Mouse (Mus musculus) lung, postnatal 14 days (tissue): Measurements from ENCODE around the gene Ecm2.

ENCODE experiments used
- DNase-seq: peaks from one replicate; pipeline ENCODE4 v3.0.0; 2021

Gene Ecm2

DNA sequence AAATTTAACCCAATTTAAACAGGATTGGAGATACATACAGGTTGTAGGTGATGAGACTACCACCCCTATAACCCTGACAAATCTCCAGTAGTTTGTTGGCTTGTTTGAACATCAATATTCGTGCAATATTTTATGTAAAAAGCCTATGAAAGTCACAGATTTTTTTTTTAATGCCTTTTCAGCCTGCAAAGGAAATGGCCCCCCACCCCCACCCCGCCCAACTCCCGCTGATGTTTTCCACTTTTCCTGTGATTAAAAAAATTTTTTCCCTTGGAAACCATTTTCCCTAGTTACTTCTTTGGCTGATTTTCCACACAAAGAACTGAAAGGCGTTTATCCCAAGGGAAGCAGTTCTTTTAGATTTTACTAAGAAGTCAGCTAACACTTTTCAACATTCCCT, at the start of gene Ecm2:
TSS of gene Ecm2 (plus strand) at position 301 of the 400 bp plus-strand sequence.
- DNase-seq, result no peak

DNA sequence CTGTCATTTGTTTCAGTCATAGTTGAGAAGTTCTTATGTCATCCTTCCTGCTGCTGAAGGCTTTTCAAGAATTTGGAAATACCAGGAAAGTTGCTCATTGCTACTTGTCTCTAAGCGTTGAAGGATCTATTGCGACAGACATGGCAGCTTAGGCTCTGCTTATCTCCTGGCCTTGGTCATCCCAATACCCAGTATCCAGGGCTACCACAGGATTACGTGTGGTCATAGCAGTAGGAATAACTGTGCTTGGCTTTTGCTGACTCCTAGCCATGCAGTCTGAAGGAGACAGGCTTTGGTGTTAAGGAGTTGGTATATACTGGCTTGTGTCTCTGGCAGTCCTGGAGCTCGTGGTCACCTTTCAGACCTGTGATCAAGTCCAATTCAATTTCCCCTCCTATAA, 44.3 kb upstream of the Ecm2 start:
- DNase-seq, result peak; percentile 18

DNA sequence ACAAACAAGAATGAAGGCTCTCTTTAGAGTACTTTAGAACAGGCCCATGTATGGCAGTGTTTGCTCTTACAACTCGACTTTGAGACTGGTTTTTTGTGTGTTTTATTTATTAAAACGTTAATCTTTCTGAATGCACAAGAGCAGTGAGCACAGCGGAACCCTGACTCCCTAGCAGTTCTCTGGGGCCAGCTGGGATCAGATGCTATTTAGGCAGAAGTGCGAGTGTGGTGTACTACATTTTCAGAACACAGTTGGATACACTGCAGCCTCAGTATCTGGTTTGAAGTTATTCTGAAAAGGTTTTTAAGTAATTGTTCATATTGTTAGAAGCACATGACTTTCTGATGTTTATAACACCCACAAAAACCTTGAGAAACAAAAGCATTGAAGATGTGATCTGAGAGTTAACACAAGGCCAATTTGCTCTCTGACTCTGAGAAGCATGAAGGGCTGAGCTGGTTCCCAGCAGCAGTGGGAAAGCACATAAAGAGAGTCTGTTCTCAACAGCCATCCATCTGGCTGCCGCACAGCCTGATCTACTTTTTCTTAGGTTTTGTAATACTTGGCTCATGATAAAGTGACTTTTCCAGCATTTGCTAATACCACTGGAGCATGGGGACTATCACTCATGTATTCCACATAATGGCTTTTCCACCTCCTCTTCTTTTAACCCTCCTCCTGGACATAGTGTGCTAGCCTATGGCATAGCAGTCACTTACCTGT, 43.8 kb upstream of the Ecm2 start:
- DNase-seq, result peak; percentile 35

DNA sequence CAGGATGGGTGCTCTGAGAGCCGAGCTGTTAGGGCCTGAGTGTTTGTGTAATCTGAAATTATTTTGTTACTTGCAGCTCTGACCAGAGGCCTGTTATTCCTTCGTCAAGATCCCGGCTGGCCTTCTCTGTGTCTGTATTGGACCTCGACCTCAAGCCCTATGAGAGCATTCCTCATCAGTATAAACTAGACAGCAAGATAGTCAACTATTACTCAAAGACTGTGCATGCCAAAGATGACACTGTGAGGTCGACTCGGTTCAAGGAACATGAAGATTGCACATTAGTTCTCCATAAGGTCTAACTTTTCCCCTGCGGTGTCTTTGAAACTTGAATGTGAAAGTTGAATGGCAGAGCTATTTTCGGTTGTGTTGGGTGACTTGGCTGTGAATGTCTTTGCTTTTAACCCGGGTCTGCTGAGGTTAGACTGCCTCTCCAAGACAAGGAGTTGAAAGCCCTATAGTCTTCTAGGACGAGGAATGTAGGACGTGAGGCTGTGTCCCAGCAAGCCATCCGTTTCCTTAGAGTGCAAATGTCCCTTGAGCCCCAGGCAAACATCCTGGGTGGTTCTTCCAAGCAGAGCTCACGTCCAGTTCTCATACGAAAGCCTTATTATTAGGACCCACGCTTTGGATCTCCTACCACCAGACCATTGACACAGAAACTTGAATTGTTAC, 43.0 kb upstream of the Ecm2 start:
- DNase-seq, result peak; percentile 75

DNA sequence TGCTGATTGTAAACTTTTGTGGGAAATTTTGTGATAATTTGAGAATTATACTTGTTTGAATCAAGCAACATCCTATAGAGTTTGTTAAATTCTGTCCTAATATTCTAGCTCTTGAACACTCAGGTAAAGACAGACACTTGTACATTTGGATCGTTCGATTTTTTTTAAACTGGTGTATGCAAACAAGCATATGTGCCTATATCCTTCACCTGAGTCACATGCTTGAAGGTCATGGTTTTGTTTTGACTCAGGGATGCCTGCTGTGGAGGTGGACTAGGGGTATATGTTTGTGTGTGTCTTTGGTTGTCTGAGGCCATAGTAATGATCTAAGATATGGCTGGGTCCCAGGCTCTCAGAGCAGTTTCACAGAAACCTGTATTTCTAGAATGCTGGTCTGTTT, 41.7 kb upstream of the Ecm2 start:
- DNase-seq, result no peak

DNA sequence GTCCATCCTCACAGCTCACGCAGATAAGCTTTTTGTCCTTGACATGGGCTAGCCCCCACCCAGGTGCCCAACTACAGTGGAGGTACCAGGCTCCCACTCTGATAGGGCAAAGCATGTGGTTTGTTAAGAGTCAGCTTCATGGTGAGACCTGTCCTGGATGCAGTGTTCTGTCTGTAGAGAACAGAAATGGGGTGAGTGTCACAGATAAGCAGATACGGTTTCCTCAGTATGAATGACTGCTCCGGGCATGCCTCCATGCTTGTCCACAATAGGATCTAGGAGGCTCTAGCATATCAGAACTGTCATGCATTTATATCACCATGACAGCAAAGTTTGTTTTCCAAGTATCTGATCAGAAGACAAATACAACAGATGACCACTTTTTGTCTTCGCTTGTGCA, 38.7 kb upstream of the Ecm2 start:
- no peak for DNase-seq

DNA sequence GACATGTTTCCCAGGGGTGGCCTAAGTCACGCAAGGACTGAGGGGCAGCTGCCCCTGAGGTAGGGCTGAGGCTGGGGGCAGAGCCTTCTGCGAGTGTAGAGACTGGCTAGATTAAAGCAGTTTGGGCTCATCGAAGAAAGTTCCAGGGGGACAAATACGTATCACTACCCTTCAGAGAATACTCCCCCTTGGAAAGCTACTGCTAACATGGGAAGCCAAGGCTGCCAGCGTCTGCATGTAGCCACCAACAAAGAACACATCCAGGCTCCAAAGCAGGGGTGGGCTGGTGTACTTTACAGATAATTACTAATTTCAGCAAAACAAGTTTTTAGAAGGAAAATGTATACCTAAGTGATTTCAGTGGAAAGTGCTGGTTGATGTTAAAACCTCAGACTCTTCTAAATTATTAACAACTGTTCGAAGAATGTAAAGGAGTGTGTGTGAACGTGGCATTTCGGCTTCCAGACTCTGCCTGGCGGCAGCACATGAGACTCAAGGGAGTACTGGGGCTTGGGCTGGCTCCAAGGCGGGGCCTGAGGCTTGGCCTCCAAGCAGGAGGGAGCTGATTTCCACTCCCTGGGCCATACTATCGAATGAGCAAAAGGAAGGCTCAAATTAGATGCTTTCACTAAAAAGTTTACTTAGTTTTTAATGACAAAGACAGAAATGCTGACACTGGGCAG, 38.1 kb upstream of the Ecm2 start:
- peak; percentile 65 for DNase-seq

DNA sequence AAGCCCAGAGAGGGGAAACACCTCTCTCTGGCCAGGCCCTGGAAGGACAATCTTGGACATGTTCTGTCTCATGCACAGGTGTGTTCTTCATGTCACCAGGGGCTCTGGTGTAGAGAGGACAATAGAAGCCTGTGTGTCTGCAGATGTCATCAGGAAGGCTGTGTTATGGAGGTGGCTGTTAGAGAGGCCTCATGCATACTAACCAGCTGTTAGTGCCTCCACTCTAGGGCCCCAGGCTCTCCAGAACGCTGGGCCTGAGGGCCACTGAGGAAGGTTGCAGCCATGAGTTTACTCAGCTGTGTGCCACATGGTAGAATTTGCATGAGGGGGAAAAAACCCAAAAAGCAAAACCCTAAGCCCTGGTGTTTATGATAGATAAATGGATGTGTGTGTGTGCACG, 37.0 kb upstream of the Ecm2 start:
- no peak for DNase-seq

DNA sequence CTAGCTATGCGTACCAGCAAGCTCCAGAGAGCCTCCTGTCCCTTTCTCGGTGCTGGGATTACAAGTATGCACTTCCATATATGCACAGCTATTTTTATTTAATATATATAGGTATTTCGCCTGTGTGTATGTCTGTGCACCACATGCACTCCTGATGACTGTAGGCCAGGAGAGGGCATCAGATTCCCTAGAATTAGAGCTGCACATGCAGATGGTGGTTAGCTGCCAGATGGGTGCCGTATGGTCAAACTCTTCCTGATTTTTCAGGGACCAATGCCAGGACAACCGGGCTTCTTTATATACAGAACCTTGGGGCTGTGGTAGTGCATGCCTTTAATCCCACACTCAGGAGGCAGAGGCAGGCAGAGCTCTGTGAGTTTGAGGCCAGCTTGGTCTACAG, 35.6 kb upstream of the Ecm2 start:
- no peak for DNase-seq

DNA sequence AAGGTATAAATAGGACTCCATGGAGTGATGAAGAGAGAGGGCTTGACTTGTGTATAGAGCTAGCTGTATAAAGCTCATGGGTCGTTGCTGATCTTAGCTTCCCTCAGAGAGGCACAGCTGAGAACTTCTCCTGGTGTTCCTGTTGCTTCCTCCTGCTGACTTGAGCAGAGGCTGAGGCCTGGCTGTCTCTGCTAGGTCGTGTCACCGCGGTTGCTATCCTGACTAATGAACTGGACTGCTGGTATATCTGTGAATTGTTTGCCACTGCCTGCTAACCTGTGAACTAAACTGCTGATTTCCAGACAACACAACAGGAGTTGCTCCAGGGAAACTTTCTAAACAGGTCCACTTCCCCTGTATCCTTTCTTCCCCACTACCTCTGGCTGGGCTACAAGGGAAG, 34.3 kb upstream of the Ecm2 start:
- no peak for DNase-seq

DNA sequence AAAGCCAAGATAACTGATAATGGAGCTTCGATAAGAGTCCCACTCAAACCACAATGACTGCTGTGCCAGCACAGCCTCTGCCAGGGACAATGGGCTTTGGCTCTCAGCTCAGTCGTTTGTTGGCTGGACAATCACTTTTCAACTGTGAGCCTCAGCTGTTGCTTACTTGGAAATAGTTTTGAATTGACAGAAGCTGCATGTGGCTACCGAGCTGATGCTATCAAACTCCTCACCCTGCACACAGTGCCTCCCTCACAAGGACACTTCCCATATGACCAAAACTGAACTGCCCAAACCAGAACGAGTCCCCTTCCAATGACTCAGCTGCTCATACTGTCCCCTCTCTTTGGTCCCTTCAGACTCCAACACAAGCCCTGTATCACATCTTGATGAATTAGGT, 33.8 kb upstream of the Ecm2 start:
- DNase-seq, result peak; percentile 52

DNA sequence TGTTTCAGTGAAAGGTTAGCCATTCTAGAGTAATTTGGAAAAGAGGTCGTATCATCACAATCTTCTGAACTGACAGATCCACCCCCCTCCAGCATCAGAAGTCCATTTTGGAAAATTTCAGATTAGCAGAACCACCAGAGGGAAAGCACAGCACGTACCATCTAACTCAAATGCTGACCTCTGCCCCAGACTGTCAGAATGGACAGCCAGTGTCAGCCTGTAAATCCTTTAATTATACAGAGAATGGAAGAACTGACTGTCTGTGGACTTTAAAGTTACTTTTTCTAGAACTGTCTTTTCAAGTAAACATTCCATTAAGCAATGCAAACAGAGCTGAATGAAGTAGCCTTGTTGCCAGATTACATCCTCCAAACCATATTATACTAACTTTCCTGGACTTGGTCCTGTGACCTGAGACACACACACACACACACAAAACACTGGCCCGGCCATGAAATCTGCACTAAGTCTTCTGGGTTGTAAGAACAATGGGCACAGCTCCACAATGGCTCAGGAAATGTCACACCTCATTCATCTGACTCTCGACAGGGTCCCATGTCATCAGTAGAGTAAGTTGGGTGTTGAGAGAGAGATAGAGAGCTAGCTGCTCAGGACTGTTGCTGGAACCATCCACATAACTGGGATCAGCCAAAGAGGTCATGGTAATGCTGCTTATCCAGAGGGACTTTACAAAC, 32.5 kb upstream of the Ecm2 start:
- peak; percentile 64 for DNase-seq

DNA sequence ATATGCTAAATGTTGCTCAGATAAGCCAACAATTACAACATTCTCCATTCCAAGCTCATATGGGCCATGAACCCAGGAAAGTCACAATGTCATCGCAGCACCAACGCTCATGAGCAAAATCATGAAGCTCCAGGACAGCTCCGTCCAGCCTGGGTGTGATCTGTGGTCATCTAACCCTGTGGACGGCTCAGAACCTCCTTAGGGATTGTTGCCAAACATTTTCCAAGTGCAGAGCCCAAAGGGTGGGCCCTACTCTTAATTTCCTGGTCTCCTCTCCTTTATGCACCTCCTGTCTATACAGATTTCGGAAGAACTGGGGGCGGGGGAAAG, 32.0 kb upstream of the Ecm2 start:
- DNase-seq, result no peak

DNA sequence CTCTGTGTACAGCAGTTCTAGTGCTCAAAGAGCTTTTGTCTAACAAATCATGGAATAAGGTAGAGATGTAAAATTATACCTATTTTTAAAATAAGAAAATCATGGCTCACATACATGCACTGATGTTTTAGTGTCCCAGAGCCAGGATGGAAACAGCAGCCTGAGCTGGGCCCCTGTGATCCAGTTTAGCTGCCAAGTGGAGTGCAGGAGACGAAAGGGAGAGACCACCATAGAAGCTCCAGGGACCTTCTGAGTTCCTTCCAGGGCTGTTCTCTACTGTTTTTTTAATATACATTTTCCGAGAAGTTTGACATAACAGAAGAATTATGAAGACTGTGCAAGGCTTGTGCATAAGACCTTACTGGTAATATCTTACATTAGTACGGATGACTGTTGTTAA, 26.7 kb upstream of the Ecm2 start:
- no peak for DNase-seq

DNA sequence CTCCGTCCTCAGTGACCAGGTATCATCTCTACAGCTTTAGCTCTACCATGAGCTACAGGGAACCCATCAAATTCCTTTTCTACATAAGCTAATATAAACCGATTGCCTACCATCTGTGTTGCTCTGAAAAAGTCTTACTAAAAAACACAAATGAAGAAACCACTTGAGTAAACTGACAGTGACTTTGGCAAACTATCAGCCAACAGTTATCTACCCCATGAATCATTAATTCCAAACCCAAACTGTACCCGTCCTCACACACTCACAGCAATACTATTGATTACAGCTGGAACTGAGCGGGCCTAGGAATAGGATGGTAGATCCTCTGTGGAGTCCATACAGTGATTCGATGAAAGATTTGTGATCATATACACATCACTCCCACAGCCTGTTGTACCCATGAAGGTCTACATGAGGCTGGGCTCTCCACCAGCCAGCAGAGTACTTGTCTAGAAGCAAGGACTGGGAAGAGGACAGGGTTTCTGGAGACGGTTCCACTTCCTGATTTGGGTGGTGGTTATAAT, 25.7 kb upstream of the Ecm2 start:
- no peak for DNase-seq

DNA sequence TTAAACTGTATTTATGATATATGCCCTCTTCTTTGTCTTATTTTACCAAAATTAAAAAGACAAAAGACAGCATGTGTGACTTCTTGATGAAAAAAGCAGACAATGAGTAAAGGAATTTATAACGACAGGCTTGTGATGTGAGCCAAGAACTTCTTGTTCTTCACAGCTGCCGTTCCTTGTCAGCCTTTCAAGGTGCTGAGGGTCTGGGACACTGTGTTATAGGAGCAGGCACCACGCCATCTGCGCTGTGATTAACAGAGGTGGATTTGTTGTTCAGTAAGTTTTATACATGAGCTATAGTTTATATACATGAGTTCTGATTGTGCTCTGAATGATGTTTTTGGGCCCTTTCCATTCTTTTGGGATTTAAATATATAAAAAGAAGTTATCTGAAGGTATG, 25.2 kb upstream of the Ecm2 start:
- peak; percentile 68 for DNase-seq

DNA sequence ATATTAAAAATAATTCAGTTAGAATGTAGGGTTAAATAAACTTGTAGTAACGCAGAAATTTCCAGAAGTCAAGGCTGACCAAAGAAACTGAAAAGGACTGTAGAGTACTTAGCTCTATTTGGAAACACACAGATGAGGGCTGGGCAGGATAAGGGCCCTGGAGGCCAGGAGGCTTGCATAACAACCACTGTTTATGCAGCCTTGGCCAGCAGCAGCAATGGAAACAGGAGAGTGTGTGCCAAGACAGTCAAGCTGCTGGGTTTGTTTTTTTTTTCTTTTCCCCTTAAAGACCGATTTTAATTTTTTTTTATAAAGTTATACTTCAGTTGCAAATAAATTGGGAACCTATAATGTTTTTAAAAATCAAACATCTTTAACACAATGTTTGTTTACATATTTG, 24.6 kb upstream of the Ecm2 start:
- DNase-seq, result peak; percentile 86

DNA sequence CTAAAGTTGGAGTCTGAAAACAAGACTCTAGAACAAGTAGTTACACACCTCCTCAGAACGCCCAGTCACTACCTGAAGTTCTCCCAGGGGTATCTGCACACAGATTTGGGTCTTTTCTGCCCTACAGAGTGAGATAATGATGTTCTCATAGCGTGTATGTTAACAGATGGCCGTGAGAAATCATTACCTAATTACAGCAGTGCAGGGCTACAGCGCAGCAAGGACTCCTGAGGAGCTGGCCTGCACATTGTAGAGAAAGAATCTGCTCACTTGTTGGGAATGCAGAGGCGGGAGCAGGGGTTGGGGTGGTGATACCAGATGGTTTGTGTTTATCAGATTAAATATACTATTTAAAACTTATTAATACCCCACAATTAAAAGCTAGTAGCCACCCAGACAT, 24.1 kb upstream of the Ecm2 start:
- DNase-seq, result peak; percentile 38

DNA sequence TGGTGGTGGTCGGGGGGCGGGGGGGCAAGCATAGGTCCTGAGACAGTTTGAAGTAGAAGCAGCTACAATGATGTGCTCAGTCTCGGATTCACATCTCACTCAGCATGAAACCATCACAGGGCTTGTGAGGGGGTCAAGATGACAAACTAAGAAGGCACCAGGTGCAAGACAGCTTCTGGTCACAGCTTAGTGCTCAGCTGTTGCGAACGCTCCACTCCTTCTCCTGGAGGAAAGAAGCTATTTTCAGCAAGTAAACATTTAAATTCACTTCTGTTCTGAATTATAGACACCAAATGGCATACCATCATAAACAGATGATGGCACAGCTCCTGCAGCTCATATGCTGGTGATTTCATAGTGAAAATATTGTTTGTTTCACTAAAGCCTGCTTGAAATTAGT, 19.2 kb upstream of the Ecm2 start:
- no peak for DNase-seq

DNA sequence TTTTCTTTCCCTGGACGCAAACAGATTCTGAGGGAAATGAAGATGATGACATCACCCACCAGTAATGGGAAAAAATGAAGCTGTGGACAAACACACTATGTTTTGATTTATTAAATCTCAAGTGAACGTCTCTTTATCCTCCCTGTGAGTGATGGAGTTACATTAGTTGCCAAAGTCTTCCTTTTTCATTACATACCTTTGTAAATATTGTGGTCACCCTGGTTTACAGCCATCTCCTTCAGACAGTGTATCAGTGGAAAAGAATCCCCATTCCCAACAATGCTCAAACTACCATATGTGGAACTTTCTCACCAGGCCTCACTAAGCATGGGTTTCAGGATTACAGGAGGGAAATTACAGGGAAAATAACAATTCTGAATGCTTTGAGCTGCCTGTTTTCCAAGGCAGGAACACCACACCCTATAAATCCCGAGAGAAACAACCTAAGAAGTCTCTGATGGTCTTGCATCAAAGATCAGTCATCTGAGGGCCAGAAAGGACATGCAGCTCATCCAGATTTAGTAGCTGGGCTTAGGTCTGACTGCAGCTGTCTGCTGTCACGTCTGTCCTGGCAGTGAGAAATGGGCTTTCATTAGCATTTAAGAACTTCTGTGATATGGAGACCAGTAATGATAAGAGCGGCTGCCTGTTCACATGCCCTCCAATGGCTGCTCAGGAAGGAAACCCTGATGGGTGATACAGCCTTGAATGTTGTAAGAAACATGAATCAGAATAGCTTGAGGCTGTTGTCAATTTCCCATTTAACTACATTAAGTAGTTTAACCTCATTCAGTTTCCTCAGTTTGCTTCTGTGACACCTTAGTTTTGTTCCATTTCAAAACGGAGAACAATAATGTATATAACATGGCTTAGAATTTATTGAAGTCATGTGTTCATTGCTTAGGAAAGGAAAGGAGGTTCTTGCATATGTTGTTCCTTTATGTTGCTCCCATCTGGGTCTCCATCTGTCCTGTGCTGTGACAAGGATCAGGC, 11.9 kb upstream of the Ecm2 start, which contains the start of gene Tes3-ps:
TSS of gene Tes3-ps (plus strand) at position 943 of the 993 bp plus-strand sequence.
- DNase-seq, result no peak

DNA sequence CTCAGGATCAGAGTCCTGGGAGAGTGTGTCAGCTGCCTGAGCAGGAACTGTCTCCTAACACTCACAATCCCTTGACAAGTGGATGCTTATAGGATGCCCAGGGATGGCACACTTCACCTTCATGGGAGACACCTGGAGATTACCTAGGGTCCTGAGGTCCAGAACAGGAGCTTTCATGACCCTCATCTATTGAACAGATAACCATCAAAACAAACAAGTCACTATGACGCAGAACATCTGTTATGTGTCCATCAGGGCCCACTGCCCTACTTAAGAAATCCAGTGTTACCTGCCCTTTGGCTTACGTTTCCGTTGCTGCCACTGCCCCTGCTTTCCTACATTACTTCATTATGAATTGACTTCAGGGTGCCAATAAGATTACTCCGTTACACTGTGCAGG, 1.2 kb downstream of the Ecm2 start:
- no peak for DNase-seq

DNA sequence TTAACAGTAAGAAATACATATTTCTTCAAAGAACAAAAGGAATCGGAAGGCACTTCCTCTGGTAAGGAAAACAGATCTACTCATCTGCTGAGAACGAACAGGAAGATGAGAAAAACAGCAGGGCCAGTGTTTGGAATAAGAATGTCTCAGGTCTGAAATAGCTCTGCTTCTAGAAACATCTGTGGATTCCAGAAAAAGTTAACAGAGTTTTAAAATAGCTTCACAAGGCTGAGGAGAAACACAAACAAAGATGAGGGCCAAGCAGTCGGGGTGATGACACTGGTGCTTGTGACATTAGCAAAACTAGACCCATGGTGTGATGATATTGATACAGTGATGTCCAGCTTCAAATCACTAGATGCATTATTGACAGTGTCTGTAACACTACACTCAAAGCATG, 2.6 kb downstream of the Ecm2 start:
- peak; percentile 28 for DNase-seq
